8 mouse cellular contexts compared by ENCODE assay signal in genomic region chr5:76529704-76530066, GRCm38 (mm10). TPM values are rescaled to one million over a fixed set of nuclear protein-coding genes. Genes with fewer than 3 reads are reported as not detected.
DNase-seq lines count a peak whose midpoint lies in the region; ATAC-seq and TF ChIP-seq lines count a peak whose summit lies in the region.

No protein-coding gene starts in this region.

- H3K27ac ChIP-seq in spleen, adult 2 months (ENCODE audit: insufficient read depth, low read length): no peak overlapping the region
- H3K27ac ChIP-seq in limb, embryonic 13.5 days: peak overlapping the region; percentile 63; the same call in 1 of the 2 replicates
- peak overlapping the region; percentile 92 for H3K27ac ChIP-seq in stomach, embryonic 15.5 days

- no peak for TF ChIP-seq POLR2A in spleen, adult 2 months (IDR thresholded peaks at IDR 0.05; ENCODE audit: low read depth, low read length)

- no peaks in the 10 kb centered on the region; the same call in 1 of the 2 replicates for H3K9me3 ChIP-seq in erythroblast, embryonic 14.5 days (ENCODE audit: control insufficient read depth, low read length)
- H3K9me3 ChIP-seq in limb, embryonic 13.5 days: no peaks in the 10 kb centered on the region
- H3K9me3 ChIP-seq in stomach, embryonic 15.5 days: no peaks in the 10 kb centered on the region

- H3K4me2 ChIP-seq in limb, embryonic 13.5 days (replicated peaks): peak overlapping the region; percentile 93
- peak overlapping the region; percentile 74 for H3K4me2 ChIP-seq in stomach, embryonic 15.5 days

- no peaks in the 10 kb centered on the region for H3K27me3 ChIP-seq in spleen, adult 2 months (ENCODE audit: control insufficient read depth, insufficient read depth, low read length)
- H3K27me3 ChIP-seq in erythroblast, embryonic 14.5 days (ENCODE audit: control insufficient read depth): no peaks in the 10 kb centered on the region; the same call in none of the 2 replicates
- H3K27me3 ChIP-seq in limb, embryonic 13.5 days: 0 out of 2 replicates have a peak, but pooled peaks cover 2% of the 10 kb centered on the region
- no peaks in the 10 kb centered on the region for H3K27me3 ChIP-seq in stomach, embryonic 15.5 days (replicated peaks)

- no peak for ATAC-seq in limb, embryonic 13.5 days (ENCODE audit: low FRiP score, low read depth)
- no peak for ATAC-seq in stomach, embryonic 15.5 days (ENCODE audit: insufficient read depth, low FRiP score, low read depth)
- ATAC-seq in cerebellum, adult (ENCODE audit: insufficient number of reproducible peaks, low FRiP score, low TSS enrichment): no peak

- no peak for TF ChIP-seq CTCF in spleen, adult 2 months (IDR thresholded peaks at IDR 0.05; ENCODE audit: extremely low read depth, insufficient read depth, insufficient read length, insufficient replicate concordance)

- 6% methylated on average over 9 of the region's 9 CpGs for WGBS in spleen, adult 2 months
- WGBS in limb, embryonic 13.5 days: 8% methylated on average over 9 of the region's 9 CpGs
- 6% methylated on average over 9 of the region's 9 CpGs for WGBS in stomach, embryonic 15.5 days

- H3K36me3 ChIP-seq in spleen, adult 2 months (ENCODE audit: control insufficient read depth, insufficient read depth, low read length): 0 out of 2 replicates have a peak, but pooled peaks cover 1% of the 10 kb centered on the region
- peaks cover 17% of the 10 kb centered on the region for H3K36me3 ChIP-seq in erythroblast, embryonic 14.5 days (ENCODE audit: control insufficient read depth)
- H3K36me3 ChIP-seq in limb, embryonic 13.5 days: peaks cover 11% of the 10 kb centered on the region
- H3K36me3 ChIP-seq in stomach, embryonic 15.5 days: no peaks in the 10 kb centered on the region

- peaks cover 2% of the 10 kb centered on the region; the same call in 1 of the 2 replicates for H3K4me1 ChIP-seq in spleen, adult 2 months (ENCODE audit: control insufficient read depth, insufficient read depth, insufficient read length)
- H3K4me1 ChIP-seq in erythroblast, embryonic 14.5 days (ENCODE audit: control insufficient read depth): peaks cover 17% of the 10 kb centered on the region
- H3K4me1 ChIP-seq in limb, embryonic 13.5 days: peaks cover 10% of the 10 kb centered on the region
- H3K4me1 ChIP-seq in stomach, embryonic 15.5 days: 0 out of 2 replicates have a peak, but pooled peaks cover 4% of the 10 kb centered on the region

- DNase-seq in spleen, adult 2 months (ENCODE audit: low read depth in 1 of 2, low spot score in 2 of 2): no peak
- no peak for DNase-seq in spleen, postnatal 4 days (ENCODE audit: low spot score in 2 of 2)
- no peak for DNase-seq in adrenal gland, postnatal 36 days
- DNase-seq in kidney, adult 11 months: no peak

- H3K4me3 ChIP-seq in spleen, adult 2 months (ENCODE audit: extremely low read depth, insufficient read depth, insufficient read length): peak overlapping the region; percentile 91
- H3K4me3 ChIP-seq in erythroblast, embryonic 14.5 days (replicated peaks): peak overlapping the region; percentile 86
- H3K4me3 ChIP-seq in limb, embryonic 13.5 days: peak overlapping the region; percentile 92
- peak overlapping the region; percentile 70 for H3K4me3 ChIP-seq in stomach, embryonic 15.5 days (replicated peaks)

- H3K9ac ChIP-seq in limb, embryonic 13.5 days: peak overlapping the region; percentile 75
- H3K9ac ChIP-seq in stomach, embryonic 15.5 days: peak overlapping the region; percentile 67

RNA-seq across cellular contexts. Expression of gene Exoc1, which starts 0.6 kb away (rescaled TPM):
- polyA plus RNA-seq in spleen, adult 2 months (2012; rRNA removed): 16.4 and 21.0 TPM in 2 replicates
- polyA plus RNA-seq in erythroblast, embryonic 14.5 days (2012): 0.30 and 0.31 TPM in 2 replicates
- 36.4 and 36.8 TPM in 2 replicates for polyA plus RNA-seq in limb, embryonic 13.5 days (2015; fragmentation: Nextera tagmentation; extraction: Ambion mirVana)
- polyA plus RNA-seq in stomach, embryonic 15.5 days (2015; fragmentation: Nextera tagmentation; extraction: Ambion mirVana): 26.5 and 31.8 TPM in 2 replicates
- total RNA-seq in adrenal gland, postnatal 36 days (2021): 10 to 100 TPM; 46.5 to 58.1 TPM

RNA-seq across cellular contexts. Expression of gene Gm7271, which starts 45.8 kb away (rescaled TPM):
- not detected in 2 replicates for polyA plus RNA-seq in spleen, adult 2 months (2012; rRNA removed)
- polyA plus RNA-seq in erythroblast, embryonic 14.5 days (2012): not detected in 2 replicates
- not detected in 2 replicates for polyA plus RNA-seq in limb, embryonic 13.5 days (2015; fragmentation: Nextera tagmentation; extraction: Ambion mirVana)
- not detected in 2 replicates for polyA plus RNA-seq in stomach, embryonic 15.5 days (2015; fragmentation: Nextera tagmentation; extraction: Ambion mirVana)
- not detected for total RNA-seq in adrenal gland, postnatal 36 days (2021)

RNA-seq across cellular contexts. Expression of gene Cep135, which starts 58.8 kb away (rescaled TPM):
- 1.3 and 1.6 TPM in 2 replicates for polyA plus RNA-seq in spleen, adult 2 months (2012; rRNA removed)
- 0.50 and 0.53 TPM in 2 replicates for polyA plus RNA-seq in erythroblast, embryonic 14.5 days (2012)
- 8.7 and 9.7 TPM in 2 replicates for polyA plus RNA-seq in limb, embryonic 13.5 days (2015; fragmentation: Nextera tagmentation; extraction: Ambion mirVana)
- 6.7 and 7.1 TPM in 2 replicates for polyA plus RNA-seq in stomach, embryonic 15.5 days (2015; fragmentation: Nextera tagmentation; extraction: Ambion mirVana)
- 1 to 10 TPM; 4.5 to 5.3 TPM for total RNA-seq in adrenal gland, postnatal 36 days (2021)

Comparison
In these comparisons a context has a peak if more than half of its experiments do, and no peak if none do; other contexts are left out.
1. RNA of gene Exoc1, which starts 0.6 kb away (polyA plus RNA-seq): 36.4 to 36.8 TPM in limb, embryonic 13.5 days, 26.5 to 31.8 TPM in stomach, embryonic 15.5 days and 16.4 to 21.0 TPM in spleen, adult 2 months; 0.30 to 0.31 TPM in erythroblast, embryonic 14.5 days; every median in the first group is over 10 times any median in the second.
2. Peak in every context shown above with its lines, with median percentiles within 50 percentile points of each other: H3K4me3 ChIP-seq.